In the genomic region with DNA sequence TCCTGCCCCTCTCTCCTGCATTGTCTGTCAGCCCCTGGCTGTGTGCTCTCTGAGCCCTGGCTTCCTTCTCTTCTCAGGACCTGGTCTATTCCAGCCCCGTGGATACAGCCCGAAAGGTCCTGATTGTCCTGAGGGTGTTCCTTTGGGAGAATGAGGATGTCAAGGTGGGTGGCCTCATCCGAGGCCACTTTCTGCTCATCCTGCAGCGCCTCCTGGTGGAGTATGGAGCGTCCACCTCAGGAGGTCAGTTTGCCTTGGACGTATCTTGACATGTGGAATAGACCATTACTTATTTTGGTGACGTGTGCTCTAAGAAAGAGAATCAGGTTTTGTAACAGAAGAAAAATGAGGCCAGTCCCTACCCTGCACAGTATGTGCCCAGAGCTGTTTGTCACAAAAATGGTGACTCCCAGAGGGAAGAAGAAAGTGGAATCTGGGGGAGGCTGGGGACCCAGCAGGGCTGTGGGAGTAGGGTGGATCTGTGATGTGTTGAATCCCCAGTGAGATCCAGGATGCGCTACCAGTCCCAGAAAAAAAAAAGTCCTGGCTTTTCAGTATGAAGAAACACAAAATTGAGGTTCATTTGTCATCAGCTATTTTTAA, we compare ENCODE assay signal across 10 mouse cellular contexts. TPM values are rescaled to one million over a fixed set of nuclear protein-coding genes. Genes with fewer than 3 reads are reported as not detected.
DNase-seq lines count a peak whose midpoint lies in the region; ATAC-seq and TF ChIP-seq lines count a peak whose summit lies in the region.
"Had no signal": no experiment of that assay in that cellular context is flagged by ENCODE, and none has a peak within 500 bp of the region (broad histone marks: within the 10 kb centered on the region; RNA-seq: fewer than 3 reads in every experiment).

No protein-coding gene starts in this region.

- H3K36me3 ChIP-seq in kidney, adult 2 months (ENCODE audit: control insufficient read depth, insufficient read depth, low read length) = no peaks in the 10 kb centered on the region
- H3K36me3 ChIP-seq in kidney, embryonic 16.5 days (ENCODE audit: insufficient read depth, low read length) = no peaks in the 10 kb centered on the region
- H3K36me3 ChIP-seq in ES-Bruce4 (ENCODE audit: control insufficient read depth, insufficient read depth, low read length, poor library complexity, severe bottlenecking) = no peaks in the 10 kb centered on the region
- H3K36me3 ChIP-seq in hindbrain, embryonic 12.5 days = no peaks in the 10 kb centered on the region
- H3K36me3 ChIP-seq: neural tube, embryonic 13.5 days had no signal

- peak; percentile 71 for TF ChIP-seq CTCF in kidney, adult 2 months (conservative IDR thresholded peaks at IDR 0.05; ENCODE audit: insufficient read depth, insufficient read length, low read depth, low read length)
- TF ChIP-seq CTCF in ES-Bruce4 (IDR thresholded peaks at IDR 0.05; ENCODE audit: low read depth, low read length) = peak; percentile 82

- H3K4me2 ChIP-seq in kidney, embryonic 16.5 days (replicated peaks; ENCODE audit: low read depth, low read length) = no peak overlapping the region
- no peak overlapping the region for H3K4me2 ChIP-seq in hindbrain, embryonic 12.5 days (replicated peaks)
- H3K4me2 ChIP-seq: neural tube, embryonic 13.5 days had no signal

- H3K27me3 ChIP-seq in kidney, adult 2 months (replicated peaks; ENCODE audit: control insufficient read depth, insufficient read depth, low read length) = no peaks in the 10 kb centered on the region
- no peaks in the 10 kb centered on the region for H3K27me3 ChIP-seq in kidney, embryonic 16.5 days (ENCODE audit: insufficient read depth, low read length)
- no peaks in the 10 kb centered on the region for H3K27me3 ChIP-seq in ES-Bruce4 (ENCODE audit: control insufficient read depth, insufficient read depth, low read length, poor library complexity, severe bottlenecking)
- H3K27me3 ChIP-seq in hindbrain, embryonic 12.5 days = 0 out of 2 replicates have a peak, but pooled peaks cover 4% of the 10 kb centered on the region
- H3K27me3 ChIP-seq: neural tube, embryonic 13.5 days had no signal

- ATAC-seq in kidney, embryonic 16.5 days (ENCODE audit: low FRiP score, low TSS enrichment) = no peak
- ATAC-seq in hindbrain, embryonic 12.5 days (ENCODE audit: low FRiP score) = no peak

- H3K9me3 ChIP-seq in kidney, embryonic 16.5 days (ENCODE audit: low read length) = no peaks in the 10 kb centered on the region
- no peaks in the 10 kb centered on the region for H3K9me3 ChIP-seq in ES-Bruce4 (replicated peaks; ENCODE audit: control insufficient read depth, insufficient read depth, low read length, poor library complexity, severe bottlenecking)
- H3K9me3 ChIP-seq in hindbrain, embryonic 12.5 days (replicated peaks) = no peaks in the 10 kb centered on the region
- H3K9me3 ChIP-seq: neural tube, embryonic 13.5 days had no signal

- H3K9ac ChIP-seq in kidney, embryonic 16.5 days (replicated peaks; ENCODE audit: low read length) = no peak overlapping the region
- H3K9ac ChIP-seq in ES-Bruce4 (ENCODE audit: low read depth, poor library complexity, severe bottlenecking) = no peak overlapping the region
- H3K9ac ChIP-seq in hindbrain, embryonic 12.5 days = no peak overlapping the region
- H3K9ac ChIP-seq: neural tube, embryonic 13.5 days had no signal

- TF ChIP-seq POLR2A in kidney, adult 2 months (IDR thresholded peaks at IDR 0.05; ENCODE audit: low read depth, low read length) = no peak
- TF ChIP-seq POLR2A in ES-Bruce4 (IDR thresholded peaks at IDR 0.05; ENCODE audit: insufficient read depth, low read length) = no peak

- H3K4me3 ChIP-seq in kidney, adult 2 months (ENCODE audit: insufficient read depth, low read depth, low read length) = no peak overlapping the region
- H3K4me3 ChIP-seq in kidney, embryonic 16.5 days (ENCODE audit: low read length) = no peak overlapping the region
- H3K4me3 ChIP-seq in ES-Bruce4 (ENCODE audit: low read depth, low read length) = no peak overlapping the region
- no peak overlapping the region for H3K4me3 ChIP-seq in hindbrain, embryonic 12.5 days
- H3K4me3 ChIP-seq: neural tube, embryonic 13.5 days had no signal

- 17% methylated on average over 8 of the region's 8 CpGs for WGBS in kidney, adult 2 months
- WGBS in kidney, embryonic 16.5 days = 12% methylated on average over 8 of the region's 8 CpGs
- 19% methylated on average over 8 of the region's 8 CpGs for WGBS in hindbrain, embryonic 12.5 days

- H3K4me1 ChIP-seq in kidney, adult 2 months (ENCODE audit: control insufficient read depth, insufficient read depth, low read length) = no peaks in the 10 kb centered on the region
- H3K4me1 ChIP-seq in kidney, embryonic 16.5 days (ENCODE audit: insufficient read depth, low read length) = no peaks in the 10 kb centered on the region
- no peaks in the 10 kb centered on the region for H3K4me1 ChIP-seq in ES-Bruce4 (ENCODE audit: control insufficient read depth, insufficient read depth, low read length)
- no peaks in the 10 kb centered on the region for H3K4me1 ChIP-seq in hindbrain, embryonic 12.5 days
- H3K4me1 ChIP-seq: neural tube, embryonic 13.5 days had no signal

- TF ChIP-seq EP300 in ES-Bruce4 (IDR thresholded peaks at IDR 0.05; ENCODE audit: insufficient read depth, low read depth, low read length) = no peak

- no peak overlapping the region for H3K27ac ChIP-seq in kidney, adult 2 months (ENCODE audit: insufficient read depth, low read depth, low read length)
- no peak overlapping the region for H3K27ac ChIP-seq in kidney, embryonic 16.5 days (ENCODE audit: low read length)
- H3K27ac ChIP-seq in ES-Bruce4 (ENCODE audit: insufficient read depth, low read length) = no peak overlapping the region
- no peak overlapping the region for H3K27ac ChIP-seq in hindbrain, embryonic 12.5 days
- H3K27ac ChIP-seq: neural tube, embryonic 13.5 days had no signal

- DNase-seq in kidney, adult 2 months = peak; percentile 25
- DNase-seq in R1 (ENCODE audit: low read depth, low spot score) = peak; percentile 56
- DNase-seq in cerebellum, postnatal 4 days (ENCODE audit: low spot score in 2 of 2) = peak; percentile 37 to 66
- peak; percentile 54 to 55 for DNase-seq in layer of hippocampus, postnatal 10 days (ENCODE audit: low spot score in 2 of 2)
- peak; percentile 81 for DNase-seq in retina, postnatal 1 day

RNA-seq across cellular contexts. Expression of gene Ccdc134, which starts 20.7 kb away (rescaled TPM):
- polyA plus RNA-seq in kidney, adult 2 months (2012; rRNA removed) = 6.9 and 7.5 TPM in 2 replicates
- 17.3 and 19.5 TPM in 2 replicates for polyA plus RNA-seq in kidney, embryonic 16.5 days (2015; fragmentation: Nextera tagmentation; extraction: Ambion mirVana)
- 13.7 and 15.0 TPM in 2 replicates for polyA plus RNA-seq in ES-Bruce4 (2011; ENCODE audit: insufficient read depth, insufficient read length, low read depth, missing spikeins)
- total RNA-seq in layer of hippocampus, postnatal 10 days (2021) = 10 to 100 TPM; 10.7 to 13.5 TPM
- polyA plus RNA-seq in hindbrain, embryonic 12.5 days (2016; fragmentation: Nextera tagmentation; extraction: Ambion mirVana) = 17.0 and 17.1 TPM in 2 replicates

RNA-seq across cellular contexts. Expression of gene Mei1, which starts 37.3 kb away (rescaled TPM):
- not detected in 2 replicates for polyA plus RNA-seq in kidney, adult 2 months (2012; rRNA removed)
- 0.10 TPM in 1 of 2 replicates, not detected in the other for polyA plus RNA-seq in kidney, embryonic 16.5 days (2015; fragmentation: Nextera tagmentation; extraction: Ambion mirVana)
- 0.23 TPM in 1 of 2 replicates, not detected in the other for polyA plus RNA-seq in ES-Bruce4 (2011; ENCODE audit: insufficient read depth, insufficient read length, low read depth, missing spikeins)
- under 1 TPM; 0.18 to 0.27 TPM for total RNA-seq in layer of hippocampus, postnatal 10 days (2021)
- 0.14 TPM in 1 of 2 replicates, not detected in the other for polyA plus RNA-seq in hindbrain, embryonic 12.5 days (2016; fragmentation: Nextera tagmentation; extraction: Ambion mirVana)
- total RNA-seq: heart, postnatal 36 days had no signal

RNA-seq across cellular contexts. Expression of gene Srebf2, which starts 39.9 kb away (rescaled TPM):
- 102 and 118 TPM in 2 replicates for polyA plus RNA-seq in kidney, adult 2 months (2012; rRNA removed)
- polyA plus RNA-seq in kidney, embryonic 16.5 days (2015; fragmentation: Nextera tagmentation; extraction: Ambion mirVana) = 134 and 144 TPM in 2 replicates
- 205 and 210 TPM in 2 replicates for polyA plus RNA-seq in ES-Bruce4 (2011; ENCODE audit: insufficient read depth, insufficient read length, low read depth, missing spikeins)
- 100 to 1,000 TPM; 191 to 198 TPM for total RNA-seq in layer of hippocampus, postnatal 10 days (2021)
- 230 and 244 TPM in 2 replicates for polyA plus RNA-seq in hindbrain, embryonic 12.5 days (2016; fragmentation: Nextera tagmentation; extraction: Ambion mirVana)

RNA-seq across cellular contexts. Expression of gene 4930407I10Rik, which starts 48.1 kb away (rescaled TPM):
- polyA plus RNA-seq in kidney, adult 2 months (2012; rRNA removed) = 0.01 and 0.02 TPM in 2 replicates
- polyA plus RNA-seq in kidney, embryonic 16.5 days (2015; fragmentation: Nextera tagmentation; extraction: Ambion mirVana) = not detected in 2 replicates
- not detected in 2 replicates for polyA plus RNA-seq in ES-Bruce4 (2011; ENCODE audit: insufficient read depth, insufficient read length, low read depth, missing spikeins)
- not detected for total RNA-seq in layer of hippocampus, postnatal 10 days (2021)
- polyA plus RNA-seq in hindbrain, embryonic 12.5 days (2016; fragmentation: Nextera tagmentation; extraction: Ambion mirVana) = not detected in 2 replicates
- total RNA-seq: heart, postnatal 36 days had no signal
- polyA plus RNA-seq: neural tube, embryonic 13.5 days had no signal

RNA-seq across cellular contexts. Expression of gene Snu13, which starts 59.7 kb away (rescaled TPM):
- 48.7 and 58.2 TPM in 2 replicates for polyA plus RNA-seq in kidney, adult 2 months (2012; rRNA removed)
- polyA plus RNA-seq in kidney, embryonic 16.5 days (2015; fragmentation: Nextera tagmentation; extraction: Ambion mirVana) = 283 and 300 TPM in 2 replicates
- 271 and 279 TPM in 2 replicates for polyA plus RNA-seq in ES-Bruce4 (2011; ENCODE audit: insufficient read depth, insufficient read length, low read depth, missing spikeins)
- total RNA-seq in layer of hippocampus, postnatal 10 days (2021) = 100 to 1,000 TPM in 1 of 2 experiments, 10 to 100 TPM in 1; 97.5 to 108 TPM
- polyA plus RNA-seq in hindbrain, embryonic 12.5 days (2016; fragmentation: Nextera tagmentation; extraction: Ambion mirVana) = 169 and 192 TPM in 2 replicates

Comparison
In these comparisons a context has a peak if more than half of its experiments do, and no peak if none do; other contexts are left out.
1. DNase-seq: peak in every context shown above with its lines; median percentile 81 in retina, postnatal 1 day; 56 in R1; 54 in layer of hippocampus, postnatal 10 days; 52 in cerebellum, postnatal 4 days; 25 in kidney, adult 2 months.